ENCODE assay signal across 8 mouse cellular contexts in the genomic region with DNA sequence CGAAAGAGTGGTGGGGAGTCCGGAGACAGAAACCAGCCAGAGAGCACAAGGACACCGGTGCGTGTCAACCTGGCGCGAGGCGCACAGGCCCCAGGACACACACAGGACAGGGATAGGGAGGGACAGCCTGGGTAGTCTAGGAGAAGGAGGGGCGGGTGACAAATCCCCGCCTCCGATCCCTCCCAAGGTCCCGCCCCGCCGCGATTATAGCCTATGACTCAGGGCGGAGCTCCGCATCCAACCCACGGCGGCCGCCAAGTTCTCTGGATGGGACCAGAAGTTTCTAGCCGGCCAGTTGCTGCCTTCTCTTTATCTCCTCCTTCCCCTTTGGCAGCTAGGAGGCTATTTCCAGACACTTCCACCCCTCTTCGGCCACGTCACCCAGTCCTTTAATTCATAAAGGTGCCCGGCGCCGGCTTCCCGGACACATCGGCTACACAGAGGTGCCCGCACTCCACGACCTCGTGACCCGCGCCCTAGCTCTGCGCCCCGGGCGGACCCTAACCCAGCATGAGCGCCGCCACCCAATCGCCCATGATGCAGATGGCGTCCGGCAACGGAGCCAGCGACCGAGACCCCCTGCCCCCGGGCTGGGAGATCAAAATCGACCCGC. TPM values are rescaled to one million over a fixed set of nuclear protein-coding genes. Genes with fewer than 3 reads are reported as not detected.
DNase-seq lines count a peak whose midpoint lies in the region; ATAC-seq and TF ChIP-seq lines count a peak whose summit lies in the region.

A gene (plus strand): TSS at position 268 of the 613 bp plus-strand sequence.

- no peaks in the 10 kb centered on the region for H3K9me3 ChIP-seq in hindbrain, postnatal 0 days (ENCODE audit: low read length)

- DNase-seq in adipocyte (ENCODE audit: low spot score), result peak; percentile 95
- peak; percentile 98 to 99 for DNase-seq in gastrocnemius, adult 8-10 months (ENCODE audit: low spot score in 2 of 2)
- peak; percentile 79 for DNase-seq in hindbrain, postnatal 0 days (ENCODE audit: low spot score)
- peak; percentile 67 to 76 for DNase-seq in left cerebral cortex, postnatal 25 days (ENCODE audit: low spot score in 2 of 2)
- DNase-seq in mesoderm, embryonic 11.5 days (ENCODE audit: low read depth, low spot score), result peak; percentile 88
- DNase-seq in right cerebral cortex, postnatal 36 days (ENCODE audit: low spot score in 2 of 2), result peak; percentile 59 to 60
- peak; percentile 95 for DNase-seq in yolk sac, embryonic 10.5 days (ENCODE audit: low spot score)

- TF ChIP-seq CTCF in hindbrain, postnatal 0 days (IDR thresholded peaks at IDR 0.05; ENCODE audit: low read depth), result no peak

- ATAC-seq in common myeloid progenitor, adult 5-6 weeks (replicated peaks; ENCODE audit: low read depth, poor library complexity, severe bottlenecking), result peak; percentile 95
- peak; percentile 94 for ATAC-seq in hindbrain, postnatal 0 days

- H3K4me1 ChIP-seq in hindbrain, postnatal 0 days (ENCODE audit: insufficient read depth, low read length), result no peaks in the 10 kb centered on the region

- H3K36me3 ChIP-seq in hindbrain, postnatal 0 days (ENCODE audit: insufficient read depth, low read length), result no peaks in the 10 kb centered on the region

- peaks cover 9% of the 10 kb centered on the region; the same call in 1 of the 2 replicates for H3K27me3 ChIP-seq in hindbrain, postnatal 0 days (ENCODE audit: insufficient read depth, low read length)

- H3K4me2 ChIP-seq in hindbrain, postnatal 0 days (ENCODE audit: low read depth, low read length), result peak within 1 kb of the TSS; percentile 66

- peak within 1 kb of the TSS; percentile 56 for H3K9ac ChIP-seq in hindbrain, postnatal 0 days (replicated peaks; ENCODE audit: low read length)

- under 1% methylated on average over 44 of the region's 46 CpGs for WGBS in hindbrain, postnatal 0 days

- intact Hi-C loops in left cerebral cortex, postnatal 25 days (cut with DNase I), result no loop called here

- peak within 1 kb of the TSS; percentile 45 for H3K4me3 ChIP-seq in hindbrain, postnatal 0 days (ENCODE audit: low read length)

- H3K27ac ChIP-seq in hindbrain, postnatal 0 days, result peak within 1 kb of the TSS; percentile 77

RNA-seq across cellular contexts. Expression of the gene that starts here (rescaled TPM):
- 4.6 and 4.9 TPM in 2 replicates for total RNA-seq in common myeloid progenitor, adult 5-6 weeks (2017)
- total RNA-seq in gastrocnemius, adult 8-10 months (2022), result 100 to 1,000 TPM; 114 to 137 (median 118) TPM
- total RNA-seq in hindbrain, postnatal 0 days (2014; rRNA removed), result 4.5 and 6.7 TPM in 2 replicates
- polyA plus RNA-seq in hindbrain, postnatal 0 days (2015; fragmentation: Nextera tagmentation; extraction: Ambion mirVana), result 4.7 and 5.2 TPM in 2 replicates
- 1 to 10 TPM; 6.4 to 7.5 TPM for total RNA-seq in left cerebral cortex, postnatal 25 days (2021)

Comparison
In these comparisons a context has a peak if more than half of its experiments do, and no peak if none do; other contexts are left out.
1. Peak in every context shown above with its lines: DNase-seq, ATAC-seq, H3K4me3 ChIP-seq and H3K27ac ChIP-seq.
2. RNA of the gene that starts here (total RNA-seq): 114 to 137 TPM in gastrocnemius, adult 8-10 months; 6.4 to 7.5 TPM in left cerebral cortex, postnatal 25 days, 4.5 to 6.7 TPM in hindbrain, postnatal 0 days and 4.6 to 4.9 TPM in common myeloid progenitor, adult 5-6 weeks; every median in the first group is over 10 times any median in the second.